Mouse (Mus musculus) MEL (cell line): ENCODE results near the gene Cd70. TPM values are rescaled to one million over a fixed set of nuclear protein-coding genes. Genes with fewer than 3 reads are reported as not detected.
A peak's percentile ranks its signal among the peaks of the same experiment; 100 is the strongest.

Experiments used
- DNase-seq: peaks from one replicate; pipeline ENCODE4 v3.0.0; 2011; ENCODE audit warnings: low read depth, low spot score
- H3K27ac ChIP-seq: 2 replicates; pipeline ENCODE4 v1.5.1; 2012; ENCODE audit warnings: low read depth, mild to moderate bottlenecking, control low read depth, low read length, moderate library complexity; ENCODE audit not compliant: control insufficient read depth
- H3K27me3 ChIP-seq, 2 experiments: fragments of 150-350 bp in 1 of 2; sonication (generic) in 1 of 2; 2 replicates each; pipeline ENCODE4 v1.6.1; 2012; ENCODE audit warnings: low read length in 2 of 2, mild to moderate bottlenecking in 2 of 2, improper control_type of control experiment in 1 of 2, moderate library complexity in 1 of 2; ENCODE audit not compliant: insufficient read depth in 2 of 2, control insufficient read depth in 1 of 2
- H3K36me3 ChIP-seq, 2 experiments: 2 replicates each; pipeline ENCODE4 v1.6.1; 2012 to 2014; ENCODE audit warnings: low read length in 2 of 2, improper control_type of control experiment in 1 of 2, inconsistent platforms in 1 of 2, mild to moderate bottlenecking in 1 of 2; ENCODE audit not compliant: insufficient read depth in 2 of 2, control insufficient read depth in 1 of 2
- H3K4me1 ChIP-seq, 2 experiments: fragments of 150-350 bp in 1 of 2; sonication (generic) in 1 of 2; 2 replicates each; pipeline ENCODE4 v1.6.1; 2012; ENCODE audit warnings: low read length in 2 of 2, improper control_type of control experiment in 1 of 2, mild to moderate bottlenecking in 1 of 2; ENCODE audit not compliant: insufficient read depth in 2 of 2, control insufficient read depth in 1 of 2
- H3K4me3 ChIP-seq, 2 experiments: fragments of 150-350 bp in 1 of 2; sonication (generic) in 1 of 2; 2 replicates each; pipeline ENCODE4 v1.5.1; 2012; ENCODE audit warnings: low read depth in 2 of 2, low read length in 2 of 2, mild to moderate bottlenecking in 2 of 2, moderate library complexity in 2 of 2, control low read depth in 1 of 2, improper control_type of control experiment in 1 of 2; ENCODE audit not compliant: control insufficient read depth in 1 of 2, insufficient read depth in 1 of 2
- H3K79me2 ChIP-seq: 2 replicates; pipeline ENCODE4 v1.6.1; 2012; ENCODE audit warnings: mild to moderate bottlenecking, low read length, moderate library complexity; ENCODE audit not compliant: control insufficient read depth, poor library complexity, insufficient read depth
- H3K9ac ChIP-seq: 2 replicates; pipeline ENCODE4 v1.6.1; 2012; ENCODE audit warnings: low read depth, mild to moderate bottlenecking, control low read depth, low read length, moderate library complexity; ENCODE audit not compliant: control insufficient read depth, poor library complexity, severe bottlenecking
- H3K9me3 ChIP-seq: fragments of 150-350 bp; sonication (generic); replicated peaks from 2 replicates; pipeline ENCODE4 v1.6.1; 2012; ENCODE audit warnings: mild to moderate bottlenecking, low read length, improper control_type of control experiment, moderate library complexity; ENCODE audit not compliant: insufficient read depth
- CTCF ChIP-seq, 3 experiments: IDR thresholded peaks in 2 of 3; conservative IDR thresholded peaks in 1 of 3; 2 replicates each; pipeline ENCODE4 v1.5.1; 2011 to 2012; ENCODE audit warnings: low read length in 3 of 3, low read depth in 2 of 3, mild to moderate bottlenecking in 2 of 3, improper control_type of control experiment in 1 of 3, inconsistent platforms in 1 of 3, mixed read lengths in 1 of 3, moderate library complexity in 1 of 3; ENCODE audit not compliant: control insufficient read depth in 1 of 3, insufficient read depth in 1 of 3, poor library complexity in 1 of 3, severe bottlenecking in 1 of 3
- EP300 ChIP-seq, 2 experiments: IDR thresholded peaks; 2 replicates each; pipeline ENCODE4 v1.6.1; 2011; ENCODE audit warnings: improper control_type of control experiment in 2 of 2, low read length in 2 of 2, low read depth in 1 of 2, mild to moderate bottlenecking in 1 of 2
- ETS1 ChIP-seq: IDR thresholded peaks from 2 replicates; pipeline ENCODE4 v1.6.1; 2012; ENCODE audit warnings: low read depth, mild to moderate bottlenecking, inconsistent platforms, low read length, improper control_type of control experiment, moderate library complexity
- GATA1 ChIP-seq: IDR thresholded peaks from 2 replicates; pipeline ENCODE4 v1.6.1; 2011; ENCODE audit warnings: low read depth, low read length, improper control_type of control experiment
- HCFC1 ChIP-seq: IDR thresholded peaks from 2 replicates; pipeline ENCODE4 v1.6.1; 2012; ENCODE audit warnings: low read depth, mild to moderate bottlenecking, inconsistent platforms, low read length, improper control_type of control experiment, moderate library complexity
- JUND ChIP-seq: IDR thresholded peaks from 2 replicates; pipeline ENCODE4 v1.6.1; 2011; ENCODE audit warnings: low read depth, mild to moderate bottlenecking, improper control_type of control experiment, low read length
- MAX ChIP-seq: IDR thresholded peaks from 2 replicates; pipeline ENCODE4 v1.6.1; 2011; ENCODE audit warnings: low read length, improper control_type of control experiment
- POLR2A ChIP-seq, 2 experiments: IDR thresholded peaks; 2 replicates each; pipeline ENCODE4 v1.6.1; 2011 to 2012; ENCODE audit warnings: low read length in 2 of 2, mild to moderate bottlenecking in 2 of 2, control low read depth in 1 of 2, improper control_type of control experiment in 1 of 2, low read depth in 1 of 2, moderate library complexity in 1 of 2; ENCODE audit not compliant: control insufficient read depth in 1 of 2, insufficient read depth in 1 of 2, poor library complexity in 1 of 2
- RAD21 ChIP-seq: IDR thresholded peaks from 2 replicates; pipeline ENCODE4 v1.6.1; 2011; ENCODE audit warnings: mild to moderate bottlenecking, low read depth, low read length, improper control_type of control experiment
- RCOR1 ChIP-seq: IDR thresholded peaks from 2 replicates; pipeline ENCODE4 v1.6.1; 2012; ENCODE audit warnings: low read depth, mild to moderate bottlenecking, inconsistent platforms, low read length, improper control_type of control experiment
- SIN3A ChIP-seq: IDR thresholded peaks from 2 replicates; pipeline ENCODE4 v1.6.1; 2012; ENCODE audit warnings: low read length, improper control_type of control experiment, inconsistent platforms
- TAL1 ChIP-seq: IDR thresholded peaks from 2 replicates; pipeline ENCODE4 v1.6.1; 2012; ENCODE audit warnings: mild to moderate bottlenecking, inconsistent platforms, low read length, moderate library complexity, mixed read lengths
- TBP ChIP-seq: IDR thresholded peaks from 2 replicates; pipeline ENCODE4 v1.8.0; 2011; ENCODE audit warnings: low read depth, low read length, improper control_type of control experiment
- TCF12 ChIP-seq: IDR thresholded peaks from 2 replicates; pipeline ENCODE4 v1.6.1; 2014; ENCODE audit warnings: low read depth, mild to moderate bottlenecking, inconsistent platforms, low read length, improper control_type of control experiment, moderate library complexity
- ZNF384 ChIP-seq: IDR thresholded peaks from 2 replicates; pipeline ENCODE4 v1.6.1; 2012; ENCODE audit warnings: low read depth, mild to moderate bottlenecking, inconsistent platforms, low read length, improper control_type of control experiment
- polyA plus RNA-seq, 2 experiments: library from polyadenylated mRNA; stranded (reverse) in 1 of 2; unstranded in 1 of 2; fragments of >175 nt in 1 of 2; fragments of >200 nt in 1 of 2; gene quantifications; 2 replicates each; pipeline versions ENCODE4 v1.2.1 to v1.2.4; 2012; ENCODE audit warnings: low replicate concordance in 2 of 2, low read depth in 1 of 2; ENCODE audit not compliant: insufficient read length in 2 of 2, insufficient read depth in 1 of 2, missing spikeins in 1 of 2
- total RNA-seq: library from RNA; depleted of rRNA; stranded (reverse); fragments of 300-350 nt; gene quantifications from 2 replicates; pipeline ENCODE4 v1.2.3, GENCODE M21; 2012

The Cd70 gene
- total and polyA plus RNA-seq, 3 experiments: not detected

GRCm38 (mm10) chr17:57112768-57113474 lies 36.7 kb downstream of the Cd70 start:
- H3K9ac ChIP-seq: no peak overlapping the region
- no peak overlapping the region for H3K27ac ChIP-seq
- TF ChIP-seq RAD21: no peak
- TF ChIP-seq SIN3A: no peak
- peak; percentile 94 for TF ChIP-seq RCOR1
- no peak for TF ChIP-seq HCFC1
- 0 out of 4 replicates have a peak, but pooled peaks have one; percentile 18 to 41 for TF ChIP-seq EP300 (IDR thresholded peaks at IDR 0.05; ENCODE audit: low read depth in 1 of 2, low read length in 2 of 2)
- TF ChIP-seq ETS1: peak; percentile 46; the same call in 1 of the 2 replicates
- no peak for TF ChIP-seq MAX
- no peak for TF ChIP-seq ZNF384
- peaks cover 0 to 18% of the 10 kb centered on the region in 2 experiments; a peak in 2 of 4 replicates for H3K36me3 ChIP-seq
- no peaks in the 10 kb centered on the region; a peak in 2 of 4 replicates for H3K27me3 ChIP-seq
- no peaks in the 10 kb centered on the region for H3K9me3 ChIP-seq
- H3K79me2 ChIP-seq: no peaks in the 10 kb centered on the region
- DNase-seq: peak; percentile 37
- H3K4me3 ChIP-seq: no peak overlapping the region
- peaks cover 2 to 27% of the 10 kb centered on the region in 2 experiments; a peak in 3 of 4 replicates for H3K4me1 ChIP-seq

- Histone ChIP-seq H3K27ac (no peak overlapping the region), H3K4me1 (peaks cover 2 to 30% of the 10 kb centered on the region in 2 experiments; a peak in 3 of 4 replicates), H3K9me3 (no peaks in the 10 kb centered on the region), H3K36me3 (peaks cover 0 to 21% of the 10 kb centered on the region in 2 experiments; a peak in 2 of 4 replicates), H3K4me3 (no peak overlapping the region), H3K9ac (no peak overlapping the region), H3K27me3 (no peaks in the 10 kb centered on the region), H3K79me2 (no peaks in the 10 kb centered on the region)
- DNase-seq: peak; percentile 54
- TF ChIP-seq CTCF (IDR thresholded peaks at IDR 0.05 in 2 of 3, conservative IDR thresholded peaks at IDR 0.05 in 1 of 3; ENCODE audit: control insufficient read depth in 1 of 3, insufficient read depth in 1 of 3, low read depth in 2 of 3, low read length in 3 of 3, poor library complexity in 1 of 3, severe bottlenecking in 1 of 3) (no peak), TBP (no peak), MAX (no peak), TAL1 (peak; percentile 13; the same call in 1 of the 2 replicates), ETS1 (peak; percentile 61; the same call in 1 of the 2 replicates), HCFC1 (no peak), TCF12 (peak; percentile 49; the same call in 1 of the 2 replicates), GATA1 (peak; percentile 78), JUND (peak; percentile 91), EP300 (IDR thresholded peaks at IDR 0.05; ENCODE audit: low read depth in 1 of 2, low read length in 2 of 2) (peak; percentile 73 to 83), POLR2A (IDR thresholded peaks at IDR 0.05; ENCODE audit: control insufficient read depth in 1 of 2, insufficient read depth in 1 of 2, low read depth in 1 of 2, low read length in 2 of 2, poor library complexity in 1 of 2) (no peak), RCOR1 (peak; percentile 75), SIN3A (peak; percentile 53; the same call in 1 of the 2 replicates)
- TF ChIP-seq, all 39 proteins: peak for 8
Measured at GRCm38 (mm10) chr17:57110005-57110404, 39.6 kb downstream of the Cd70 start.
